Mouse (Mus musculus): ENCODE measurements around the gene Ccnb1. TPM values are rescaled to one million over a fixed set of nuclear protein-coding genes. Genes with fewer than 3 reads are reported as not detected.
A peak's percentile ranks its signal among the peaks of the same experiment; 100 is the strongest.

Gene Ccnb1
- polyA plus RNA-seq, 1 experiment from 2014 or later: 47.0 TPM

DNA sequence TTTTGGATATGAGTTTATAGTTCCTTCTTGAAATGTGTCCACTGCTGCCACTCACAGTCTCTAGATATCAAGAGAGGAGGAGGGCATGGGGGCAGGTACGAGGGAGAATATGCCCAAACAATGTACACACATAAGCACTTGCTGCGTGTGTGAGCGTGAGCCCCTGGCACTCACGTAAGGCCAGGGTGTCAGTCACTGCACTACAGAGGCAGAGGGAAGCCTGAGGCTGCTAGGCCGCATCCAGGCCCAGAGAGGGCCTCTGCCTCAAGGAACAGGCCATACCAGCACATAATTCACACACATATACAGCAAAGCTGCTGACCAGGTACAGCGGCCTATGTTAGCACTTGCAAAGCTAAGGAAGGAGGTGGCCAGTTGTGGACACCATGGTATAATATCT, 44.8 kb upstream of the Ccnb1 start:
- no peak for ATAC-seq (ENCODE audit: low FRiP score, low TSS enrichment)
- TF ChIP-seq EP300 (optimal IDR thresholded peaks at IDR 0.05) (no peak), CTCF (IDR thresholded peaks at IDR 0.05; ENCODE audit: low read depth) (no peak)
- Histone ChIP-seq H3K36me3 (ENCODE audit: control insufficient read depth, insufficient read depth, low read length) (no peaks in the 10 kb centered on the region), H3K9me3 (ENCODE audit: control insufficient read depth, low read length) (no peaks in the 10 kb centered on the region), H3K4me3 (ENCODE audit: low read depth, low read length) (0 out of 2 replicates have a peak overlapping the region, but pooled peaks have one; percentile 12), H3K27me3 (ENCODE audit: control insufficient read depth, insufficient read depth, low read length) (no peaks in the 10 kb centered on the region), H3K9ac (ENCODE audit: low read length) (0 out of 2 replicates have a peak overlapping the region, but pooled peaks have one; percentile 35), H3K4me1 (replicated peaks; ENCODE audit: control insufficient read depth, insufficient read depth) (0 out of 2 replicates have a peak, but pooled peaks cover 2% of the 10 kb centered on the region), H3K27ac (replicated peaks) (no peak overlapping the region), H3K4me2 (replicated peaks; ENCODE audit: low read depth) (peak overlapping the region; percentile 32)
- WGBS: 62% methylated on average over 6 of the region's 6 CpGs
- no peak for DNase-seq (ENCODE audit: low spot score)

DNA sequence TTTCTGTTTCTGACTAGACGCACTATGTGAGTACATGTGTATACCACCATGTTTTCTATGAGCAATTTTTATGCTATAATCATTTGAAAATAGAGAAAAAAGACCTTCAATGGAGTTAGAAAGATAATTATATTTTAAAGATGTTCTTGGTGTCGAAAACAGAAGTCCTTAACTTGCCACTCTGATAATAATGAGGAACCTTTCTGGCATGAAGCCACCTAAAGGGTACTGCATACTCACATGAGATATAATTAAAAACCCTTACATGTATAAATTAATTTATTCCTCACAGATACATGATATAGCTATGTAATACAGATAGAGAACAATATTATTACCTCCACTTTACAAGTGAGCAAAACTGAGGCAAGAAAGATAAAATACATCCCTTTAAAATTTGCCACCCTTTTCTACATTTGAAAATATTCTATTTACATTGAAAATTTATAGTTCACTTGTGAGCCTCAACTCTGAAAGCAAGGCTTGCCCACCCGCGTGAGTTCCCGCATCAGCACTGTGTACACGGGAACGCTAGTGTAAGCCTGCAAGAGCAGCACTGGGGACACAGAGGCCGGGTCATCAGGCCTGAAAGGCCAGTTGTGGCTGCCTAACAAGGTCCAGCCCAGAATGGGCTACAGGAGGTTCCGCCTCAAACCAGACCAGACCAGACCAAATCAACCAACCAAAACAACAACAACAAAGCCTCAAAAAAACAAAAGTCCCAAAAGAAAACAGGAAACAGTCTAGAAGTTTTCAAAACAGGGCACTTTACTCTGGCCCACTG, 39.4 kb upstream of the Ccnb1 start:
- TF ChIP-seq CTCF (IDR thresholded peaks at IDR 0.05; ENCODE audit: low read depth) (no peak), EP300 (optimal IDR thresholded peaks at IDR 0.05) (no peak)
- Histone ChIP-seq H3K27me3 (ENCODE audit: control insufficient read depth, insufficient read depth, low read length) (no peaks in the 10 kb centered on the region), H3K27ac (replicated peaks) (no peak overlapping the region), H3K9me3 (ENCODE audit: control insufficient read depth, low read length) (no peaks in the 10 kb centered on the region), H3K4me2 (replicated peaks; ENCODE audit: low read depth) (no peak overlapping the region), H3K4me1 (replicated peaks; ENCODE audit: control insufficient read depth, insufficient read depth) (no peaks in the 10 kb centered on the region), H3K9ac (ENCODE audit: low read length) (no peak overlapping the region), H3K4me3 (ENCODE audit: low read depth, low read length) (no peak overlapping the region), H3K36me3 (ENCODE audit: control insufficient read depth, insufficient read depth, low read length) (peaks cover 6% of the 10 kb centered on the region; the same call in 1 of the 2 replicates)
- DNase-seq (ENCODE audit: low spot score) (no peak), ATAC-seq (ENCODE audit: low FRiP score, low TSS enrichment) (no peak)
- WGBS: 84% methylated on average over 9 of the region's 9 CpGs

DNA sequence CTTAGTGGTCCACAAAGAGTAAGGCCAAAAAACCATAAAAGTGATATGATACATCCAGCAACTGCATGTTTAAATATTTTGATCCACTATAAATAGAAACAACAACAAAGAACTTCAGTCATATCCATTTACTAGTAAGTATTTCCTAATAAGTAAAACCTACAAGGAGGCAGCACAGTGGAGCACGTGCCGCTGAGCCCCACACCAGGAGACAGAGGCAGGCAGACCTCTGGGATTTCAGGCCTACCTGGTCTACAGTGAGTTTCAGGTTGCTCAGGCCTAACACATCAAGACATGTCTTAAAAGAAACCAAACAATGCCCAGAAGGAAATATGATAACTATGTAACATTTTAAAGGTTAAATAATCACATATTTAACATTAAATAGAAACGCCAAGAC, 38.5 kb upstream of the Ccnb1 start:
- TF ChIP-seq CTCF (IDR thresholded peaks at IDR 0.05; ENCODE audit: low read depth) (no peak), EP300 (optimal IDR thresholded peaks at IDR 0.05) (no peak)
- ATAC-seq (ENCODE audit: low FRiP score, low TSS enrichment): no peak

DNA sequence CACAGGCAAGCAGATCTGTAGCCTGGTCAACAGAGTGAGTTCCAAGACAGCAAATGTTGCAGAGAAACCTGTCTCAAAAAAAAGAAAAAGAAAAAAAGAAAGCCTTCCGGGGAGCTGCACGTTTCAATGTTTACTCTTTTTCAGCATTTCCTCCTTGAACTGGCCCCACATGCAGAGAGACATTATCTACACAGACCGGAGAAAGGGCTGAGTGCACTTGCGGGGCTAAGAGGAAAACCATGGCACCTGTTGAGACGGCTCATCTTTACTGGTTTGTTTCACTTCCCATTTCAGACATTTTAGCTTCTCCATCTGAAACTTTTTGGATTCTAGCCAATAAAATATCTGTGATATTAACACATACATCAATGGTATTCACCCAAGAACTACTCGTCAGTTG, 37.9 kb upstream of the Ccnb1 start:
- Histone ChIP-seq H3K27me3 (ENCODE audit: control insufficient read depth, insufficient read depth, low read length) (no peaks in the 10 kb centered on the region), H3K4me2 (replicated peaks; ENCODE audit: low read depth) (no peak overlapping the region), H3K36me3 (ENCODE audit: control insufficient read depth, insufficient read depth, low read length) (peaks cover 9% of the 10 kb centered on the region), H3K9ac (ENCODE audit: low read length) (no peak overlapping the region), H3K27ac (replicated peaks) (0 out of 2 replicates have a peak overlapping the region, but pooled peaks have one; percentile 30), H3K4me3 (ENCODE audit: low read depth, low read length) (no peak overlapping the region), H3K9me3 (ENCODE audit: control insufficient read depth, low read length) (no peaks in the 10 kb centered on the region), H3K4me1 (replicated peaks; ENCODE audit: control insufficient read depth, insufficient read depth) (no peaks in the 10 kb centered on the region)
- peak; percentile 22 for DNase-seq (ENCODE audit: low spot score)
- 0 out of 2 replicates have a peak, but pooled peaks have one; percentile 45 for ATAC-seq (ENCODE audit: low FRiP score, low TSS enrichment)
- TF ChIP-seq EP300 (optimal IDR thresholded peaks at IDR 0.05) (no peak), CTCF (IDR thresholded peaks at IDR 0.05; ENCODE audit: low read depth) (no peak)
- 35% methylated on average over 6 of the region's 6 CpGs for WGBS

More for the DNA sequence above, 38.5 kb upstream of the Ccnb1 start:
- Histone ChIP-seq H3K4me3 (ENCODE audit: low read depth, low read length) (no peak overlapping the region), H3K9me3 (ENCODE audit: control insufficient read depth, low read length) (no peaks in the 10 kb centered on the region), H3K4me2 (replicated peaks; ENCODE audit: low read depth) (no peak overlapping the region), H3K36me3 (ENCODE audit: control insufficient read depth, insufficient read depth, low read length) (peaks cover 7% of the 10 kb centered on the region), H3K27ac (replicated peaks) (no peak overlapping the region), H3K9ac (ENCODE audit: low read length) (no peak overlapping the region), H3K27me3 (ENCODE audit: control insufficient read depth, insufficient read depth, low read length) (no peaks in the 10 kb centered on the region), H3K4me1 (replicated peaks; ENCODE audit: control insufficient read depth, insufficient read depth) (no peaks in the 10 kb centered on the region)
- DNase-seq (ENCODE audit: low spot score): no peak
- WGBS: 79% methylated on average over 3 of the region's 3 CpGs

DNA sequence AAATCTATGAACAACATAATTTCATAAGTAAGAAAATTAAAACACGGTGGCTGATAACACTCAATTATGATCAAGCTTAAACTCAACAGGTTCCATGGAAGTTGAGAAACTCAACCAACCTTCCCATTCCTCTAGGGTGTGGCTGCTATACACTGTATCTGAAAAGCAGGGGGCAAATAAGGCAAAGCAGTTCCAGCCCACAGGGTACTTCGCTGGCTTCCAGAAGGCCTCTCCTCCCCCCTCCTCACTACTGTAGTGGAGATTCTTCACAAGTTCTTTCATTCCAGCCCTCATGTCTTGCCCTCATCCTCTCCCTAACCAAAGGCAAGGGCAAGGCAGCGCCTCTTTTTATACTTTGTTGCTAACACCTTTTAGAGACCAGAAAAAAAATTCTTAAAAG, 37.5 kb upstream of the Ccnb1 start:
- no peak for DNase-seq (ENCODE audit: low spot score)
- ATAC-seq (ENCODE audit: low FRiP score, low TSS enrichment): no peak
- TF ChIP-seq CTCF (IDR thresholded peaks at IDR 0.05; ENCODE audit: low read depth) (no peak), EP300 (optimal IDR thresholded peaks at IDR 0.05) (no peak)
- Histone ChIP-seq H3K36me3 (ENCODE audit: control insufficient read depth, insufficient read depth, low read length) (peaks cover 9% of the 10 kb centered on the region), H3K27ac (replicated peaks) (0 out of 2 replicates have a peak overlapping the region, but pooled peaks have one; percentile 30), H3K4me2 (replicated peaks; ENCODE audit: low read depth) (no peak overlapping the region), H3K4me3 (ENCODE audit: low read depth, low read length) (no peak overlapping the region), H3K27me3 (ENCODE audit: control insufficient read depth, insufficient read depth, low read length) (no peaks in the 10 kb centered on the region), H3K9ac (ENCODE audit: low read length) (no peak overlapping the region), H3K4me1 (replicated peaks; ENCODE audit: control insufficient read depth, insufficient read depth) (no peaks in the 10 kb centered on the region), H3K9me3 (ENCODE audit: control insufficient read depth, low read length) (no peaks in the 10 kb centered on the region)
- 94% methylated on average over 3 of the region's 3 CpGs for WGBS

DNA sequence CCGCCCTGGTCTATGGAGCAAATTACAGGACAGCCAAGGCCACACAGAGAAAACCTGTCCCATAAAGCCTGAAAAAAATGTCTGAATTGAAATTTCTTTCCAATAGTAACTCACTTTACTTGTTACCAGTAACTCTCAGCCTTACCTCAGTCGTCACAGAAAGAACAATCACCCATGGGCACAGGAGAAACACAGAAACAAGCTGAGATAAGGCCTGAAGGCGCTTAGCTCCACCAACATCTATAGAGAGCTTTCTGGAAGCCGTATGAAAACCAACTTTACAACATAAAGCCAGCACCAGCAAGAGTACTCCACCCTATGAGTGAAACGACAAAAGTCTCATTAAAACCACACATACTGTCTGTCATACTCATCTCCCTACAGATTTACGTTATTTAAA, 28.1 kb upstream of the Ccnb1 start:
- no peaks in the 10 kb centered on the region for H3K4me1 ChIP-seq (replicated peaks; ENCODE audit: control insufficient read depth, insufficient read depth)
- no peak overlapping the region for H3K4me2 ChIP-seq (replicated peaks; ENCODE audit: low read depth)
- no peak overlapping the region for H3K27ac ChIP-seq (replicated peaks)
- DNase-seq (ENCODE audit: low spot score) (no peak), ATAC-seq (ENCODE audit: low FRiP score, low TSS enrichment) (no peak)
- no peaks in the 10 kb centered on the region for H3K27me3 ChIP-seq (ENCODE audit: control insufficient read depth, insufficient read depth, low read length)
- H3K36me3 ChIP-seq (ENCODE audit: control insufficient read depth, insufficient read depth, low read length): peaks cover 27% of the 10 kb centered on the region
- H3K9ac ChIP-seq (ENCODE audit: low read length): no peak overlapping the region
- whole genome bisulfite sequencing: 87% methylated on average over 6 of the region's 6 CpGs
- TF ChIP-seq CTCF (IDR thresholded peaks at IDR 0.05; ENCODE audit: low read depth): no peak
- TF ChIP-seq EP300 (optimal IDR thresholded peaks at IDR 0.05): no peak
- no peak overlapping the region for H3K4me3 ChIP-seq (ENCODE audit: low read depth, low read length)
- no peaks in the 10 kb centered on the region for H3K9me3 ChIP-seq (ENCODE audit: control insufficient read depth, low read length)
